ENCODE assay signal across 43 mouse cellular contexts in the genomic region with DNA sequence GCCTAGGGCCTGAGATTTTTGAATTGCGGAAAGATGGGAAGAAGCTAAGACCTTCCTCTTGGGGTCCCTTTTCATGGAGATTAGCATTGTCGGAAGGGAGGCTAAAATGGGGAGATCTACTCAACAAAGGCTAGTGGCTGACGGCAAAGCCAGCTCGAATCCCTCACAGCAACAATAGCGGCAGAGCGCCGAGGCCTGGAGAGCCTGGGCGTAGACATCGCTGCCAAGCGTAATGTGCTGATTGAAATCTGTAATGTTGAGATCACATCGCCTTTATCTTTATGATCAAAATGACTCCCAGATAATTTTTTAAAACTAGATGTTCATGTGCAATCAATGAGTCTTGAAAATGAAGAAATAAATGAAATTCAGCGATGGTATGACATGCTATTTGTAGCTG. TPM values are rescaled to one million over a fixed set of nuclear protein-coding genes. Genes with fewer than 3 reads are reported as not detected.
DNase-seq lines count a peak whose midpoint lies in the region; ATAC-seq lines count a peak whose summit lies in the region.
"Had no signal": no experiment of that assay in that cellular context is flagged by ENCODE, and none has a peak within 500 bp of the region (broad histone marks: within the 10 kb centered on the region; RNA-seq: fewer than 3 reads in every experiment).

No protein-coding gene starts in this region.

- no peak overlapping the region for H3K4me2 ChIP-seq in limb, embryonic 15.5 days
- H3K4me2 ChIP-seq in neural tube, embryonic 15.5 days: peak overlapping the region; percentile 43
- H3K4me2 ChIP-seq: midbrain, embryonic 13.5 days had no signal

- H3K4me3 ChIP-seq in limb, embryonic 15.5 days: peak overlapping the region; percentile 26
- peak overlapping the region; percentile 37; the same call in 1 of the 2 replicates for H3K4me3 ChIP-seq in neural tube, embryonic 15.5 days (replicated peaks)
- H3K4me3 ChIP-seq: layer of hippocampus, adult 2 months; midbrain, embryonic 13.5 days had no signal

- H3K9me3 ChIP-seq in limb, embryonic 15.5 days: no peaks in the 10 kb centered on the region
- H3K9me3 ChIP-seq in neural tube, embryonic 15.5 days (replicated peaks): no peaks in the 10 kb centered on the region
- H3K9me3 ChIP-seq: heart, embryonic 15.5 days; kidney, embryonic 15.5 days; midbrain, embryonic 13.5 days had no signal

- no peak overlapping the region for H3K27ac ChIP-seq in limb, embryonic 15.5 days
- 0 out of 2 replicates have a peak overlapping the region, but pooled peaks have one; percentile 33 for H3K27ac ChIP-seq in neural tube, embryonic 15.5 days (replicated peaks)
- H3K27ac ChIP-seq: heart, embryonic 15.5 days; kidney, embryonic 15.5 days; layer of hippocampus, adult 2 months; liver, embryonic 14.5 days; macrophage; midbrain, embryonic 13.5 days had no signal

- peaks cover 17% of the 10 kb centered on the region for H3K4me1 ChIP-seq in limb, embryonic 15.5 days
- peaks cover 3% of the 10 kb centered on the region; the same call in 1 of the 2 replicates for H3K4me1 ChIP-seq in neural tube, embryonic 15.5 days

- no peak overlapping the region for H3K9ac ChIP-seq in limb, embryonic 15.5 days
- H3K9ac ChIP-seq in neural tube, embryonic 15.5 days (replicated peaks): peak overlapping the region; percentile 23; the same call in 1 of the 2 replicates
- H3K9ac ChIP-seq: heart, embryonic 15.5 days; kidney, embryonic 15.5 days; liver, embryonic 14.5 days; midbrain, embryonic 13.5 days had no signal

- peak; percentile 66 for DNase-seq in embryo, embryonic 10 days (ENCODE audit: low spot score)
- no peak for DNase-seq in embryo, embryonic 10.5 days (ENCODE audit: low spot score)
- peak; percentile 44 for DNase-seq in ZHBTc4 (ENCODE audit: low read depth, low spot score)
- no peak for DNase-seq in adrenal gland, postnatal 4 days (ENCODE audit: low spot score in 2 of 2)
- DNase-seq in retina, postnatal 1 day: no peak
- DNase-seq: adrenal gland, postnatal 25 days; cerebellum, adult 18-20 months; cerebellum, postnatal 10 days; kidney, adult 18-20 months; kidney, postnatal 36 days; layer of hippocampus, postnatal 36 days; liver; lung, adult 2 months; lung, postnatal 10 days; right cerebral cortex, adult 18-20 months; spleen, adult 18-20 months; thymus, postnatal 14 days had no signal

- no peaks in the 10 kb centered on the region for H3K36me3 ChIP-seq in limb, embryonic 15.5 days
- no peaks in the 10 kb centered on the region for H3K36me3 ChIP-seq in neural tube, embryonic 15.5 days
- H3K36me3 ChIP-seq: heart, embryonic 15.5 days; kidney, embryonic 15.5 days; midbrain, embryonic 13.5 days had no signal

- WGBS in limb, embryonic 15.5 days: 7% methylated on average over 12 of the region's 12 CpGs
- WGBS in neural tube, embryonic 15.5 days: 2% methylated on average over 12 of the region's 12 CpGs

- ATAC-seq in limb, embryonic 15.5 days (ENCODE audit: insufficient number of reproducible peaks, low FRiP score, low TSS enrichment, low read depth): no peak
- ATAC-seq in neural tube, embryonic 15.5 days (ENCODE audit: low FRiP score): no peak
- ATAC-seq: forebrain, embryonic 16.5 days; hindbrain, embryonic 16.5 days; midbrain, embryonic 13.5 days had no signal

- H3K27me3 ChIP-seq in limb, embryonic 15.5 days: peaks cover 100% of the 10 kb centered on the region
- H3K27me3 ChIP-seq in neural tube, embryonic 15.5 days (replicated peaks): peaks cover 92% of the 10 kb centered on the region

RNA-seq across cellular contexts. Expression of a gene that starts 2.1 kb away (rescaled TPM):
- polyA plus RNA-seq in limb, embryonic 15.5 days (2015; fragmentation: Nextera tagmentation; extraction: Ambion mirVana): 3.9 TPM in 2 replicates
- 12.7 and 19.7 TPM in 2 replicates for polyA plus RNA-seq in neural tube, embryonic 15.5 days (2015; fragmentation: Nextera tagmentation; extraction: Ambion mirVana)
- total RNA-seq in adrenal gland, postnatal 4 days (2021): not detected
- total RNA-seq: adrenal gland, postnatal 25 days; CH12.LX; common myeloid progenitor, adult 5-6 weeks; gastrocnemius, adult 8-10 months; heart, postnatal 25 days; layer of hippocampus, adult 2 months; layer of hippocampus, postnatal 36 days; left cerebral cortex, postnatal 10 days; megakaryocyte-erythroid progenitor cell, adult 5-6 weeks; MEL; neutrophil, adult 5-6 weeks had no signal
- polyA plus RNA-seq: brain, embryonic 14.5 days; embryonic facial prominence, embryonic 11.5 days; forebrain, embryonic 16.5 days; gonadal fat pad, adult 2 months; heart, embryonic 15.5 days; hindbrain, embryonic 11.5 days; hindbrain, embryonic 16.5 days; intestine, embryonic 14.5 days; kidney, embryonic 15.5 days; liver, embryonic 14.5 days; lung, adult 2 months; macrophage; midbrain, embryonic 13.5 days; Patski; stomach, embryonic 16.5 days; urinary bladder, adult 2 months had no signal

RNA-seq across cellular contexts. Expression of a gene that starts 13.5 kb away (rescaled TPM):
- 7.7 and 7.9 TPM in 2 replicates for polyA plus RNA-seq in limb, embryonic 15.5 days (2015; fragmentation: Nextera tagmentation; extraction: Ambion mirVana)
- 5.7 and 9.3 TPM in 2 replicates for polyA plus RNA-seq in neural tube, embryonic 15.5 days (2015; fragmentation: Nextera tagmentation; extraction: Ambion mirVana)
- not detected for total RNA-seq in adrenal gland, postnatal 4 days (2021)
- total RNA-seq: adrenal gland, postnatal 25 days; CH12.LX; common myeloid progenitor, adult 5-6 weeks; gastrocnemius, adult 8-10 months; heart, postnatal 25 days; layer of hippocampus, adult 2 months; layer of hippocampus, postnatal 36 days; left cerebral cortex, postnatal 10 days; megakaryocyte-erythroid progenitor cell, adult 5-6 weeks; MEL; neutrophil, adult 5-6 weeks had no signal
- polyA plus RNA-seq: forebrain, embryonic 16.5 days; gonadal fat pad, adult 2 months; heart, embryonic 15.5 days; hindbrain, embryonic 16.5 days; intestine, embryonic 14.5 days; kidney, embryonic 15.5 days; liver, embryonic 14.5 days; lung, adult 2 months; macrophage; midbrain, embryonic 13.5 days; stomach, embryonic 16.5 days had no signal

RNA-seq across cellular contexts. Expression of a gene that starts 19.8 kb away (rescaled TPM):
- polyA plus RNA-seq in limb, embryonic 15.5 days (2015; fragmentation: Nextera tagmentation; extraction: Ambion mirVana): 1.5 and 1.7 TPM in 2 replicates
- polyA plus RNA-seq in neural tube, embryonic 15.5 days (2015; fragmentation: Nextera tagmentation; extraction: Ambion mirVana): 2.1 and 5.6 TPM in 2 replicates
- under 1 TPM in 1 of 2 experiments, not detected in 1; 0.20 TPM for total RNA-seq in adrenal gland, postnatal 4 days (2021)
- total RNA-seq: adrenal gland, postnatal 25 days; CH12.LX; common myeloid progenitor, adult 5-6 weeks; heart, postnatal 25 days; layer of hippocampus, adult 2 months; layer of hippocampus, postnatal 36 days; left cerebral cortex, postnatal 10 days; megakaryocyte-erythroid progenitor cell, adult 5-6 weeks; MEL; neutrophil, adult 5-6 weeks had no signal
- polyA plus RNA-seq: brain, embryonic 14.5 days; embryonic facial prominence, embryonic 11.5 days; forebrain, embryonic 16.5 days; heart, embryonic 15.5 days; hindbrain, embryonic 11.5 days; hindbrain, embryonic 16.5 days; liver, embryonic 14.5 days; lung, adult 2 months; macrophage; midbrain, embryonic 13.5 days; Patski; stomach, embryonic 16.5 days had no signal

RNA-seq across cellular contexts. Expression of a gene that starts 32.2 kb away (rescaled TPM):
- polyA plus RNA-seq in limb, embryonic 15.5 days (2015; fragmentation: Nextera tagmentation; extraction: Ambion mirVana): 5.6 and 6.0 TPM in 2 replicates
- 51.3 and 71.0 TPM in 2 replicates for polyA plus RNA-seq in neural tube, embryonic 15.5 days (2015; fragmentation: Nextera tagmentation; extraction: Ambion mirVana)
- 1 to 10 TPM; 1.2 to 5.6 TPM for total RNA-seq in adrenal gland, postnatal 4 days (2021)
- total RNA-seq: CH12.LX; common myeloid progenitor, adult 5-6 weeks; heart, postnatal 25 days; layer of hippocampus, adult 2 months; layer of hippocampus, postnatal 36 days; left cerebral cortex, postnatal 10 days; megakaryocyte-erythroid progenitor cell, adult 5-6 weeks; neutrophil, adult 5-6 weeks had no signal
- polyA plus RNA-seq: brain, embryonic 14.5 days; embryonic facial prominence, embryonic 11.5 days; forebrain, embryonic 16.5 days; heart, embryonic 15.5 days; hindbrain, embryonic 11.5 days; hindbrain, embryonic 16.5 days; liver, embryonic 14.5 days; lung, adult 2 months; macrophage; midbrain, embryonic 13.5 days had no signal

RNA-seq across cellular contexts. Expression of a gene that starts 32.8 kb away (rescaled TPM):
- 2.3 TPM in 2 replicates for polyA plus RNA-seq in limb, embryonic 15.5 days (2015; fragmentation: Nextera tagmentation; extraction: Ambion mirVana)
- 14.6 and 20.7 TPM in 2 replicates for polyA plus RNA-seq in neural tube, embryonic 15.5 days (2015; fragmentation: Nextera tagmentation; extraction: Ambion mirVana)
- total RNA-seq in adrenal gland, postnatal 4 days (2021): 1 to 10 TPM; 7.9 to 8.0 TPM
- total RNA-seq: common myeloid progenitor, adult 5-6 weeks; heart, postnatal 25 days; layer of hippocampus, adult 2 months; layer of hippocampus, postnatal 36 days; left cerebral cortex, postnatal 10 days; megakaryocyte-erythroid progenitor cell, adult 5-6 weeks; neutrophil, adult 5-6 weeks had no signal
- polyA plus RNA-seq: forebrain, embryonic 16.5 days; macrophage had no signal

Comparison
In these comparisons a context has a peak if more than half of its experiments do, and no peak if none do; other contexts are left out.
1. DNase-seq: peak in embryo, embryonic 10 days (single experiment) and ZHBTc4 (single experiment); none in embryo, embryonic 10.5 days (single experiment), adrenal gland, postnatal 4 days (0 of 2) and retina, postnatal 1 day (single experiment).